Mouse (Mus musculus): ENCODE measurements around the gene Zgpat. TPM values are rescaled to one million over a fixed set of nuclear protein-coding genes. Genes with fewer than 3 reads are reported as not detected.

Zgpat gene
- polyA plus RNA-seq, 1 experiment from 2014 or later, result 67.7 TPM

Other genes starting within 250 kb of the Zgpat start
- gene Kcnq2, start 229.6 kb upstream of the Zgpat start, polyA plus RNA-seq (2014; fragmentation: Nextera tagmentation; extraction: Ambion mirVana), result 52.0 and 52.4 TPM in 2 replicates
- 12.7 and 14.1 TPM in 2 replicates for gene Eef1a2, start 207.9 kb upstream of the Zgpat start, polyA plus RNA-seq (2014; fragmentation: Nextera tagmentation; extraction: Ambion mirVana)
- 442 and 539 TPM in 2 replicates for gene Ppdpf, start 177.7 kb upstream of the Zgpat start, polyA plus RNA-seq (2014; fragmentation: Nextera tagmentation; extraction: Ambion mirVana)
- gene Ptk6, start 162.1 kb upstream of the Zgpat start, polyA plus RNA-seq (2014; fragmentation: Nextera tagmentation; extraction: Ambion mirVana), result not detected in 2 replicates
- 0.11 and 0.16 TPM in 2 replicates for gene Srms, start 151.7 kb upstream of the Zgpat start, polyA plus RNA-seq (2014; fragmentation: Nextera tagmentation; extraction: Ambion mirVana)
- 0.39 and 0.49 TPM in 2 replicates for gene Fndc11, start 144.9 kb upstream of the Zgpat start, polyA plus RNA-seq (2014; fragmentation: Nextera tagmentation; extraction: Ambion mirVana)
- 0.19 and 0.39 TPM in 2 replicates for gene Helz2, start 122.9 kb upstream of the Zgpat start, polyA plus RNA-seq (2014; fragmentation: Nextera tagmentation; extraction: Ambion mirVana)
- gene Gmeb2, start 76.9 kb upstream of the Zgpat start, polyA plus RNA-seq (2014; fragmentation: Nextera tagmentation; extraction: Ambion mirVana), result 15.7 and 19.5 TPM in 2 replicates
- gene Stmn3, start 50.4 kb upstream of the Zgpat start, polyA plus RNA-seq (2014; fragmentation: Nextera tagmentation; extraction: Ambion mirVana), result 1,182 and 1,543 TPM in 2 replicates
- gene Rtel1, start 45.2 kb upstream of the Zgpat start, polyA plus RNA-seq (2014; fragmentation: Nextera tagmentation; extraction: Ambion mirVana), result 40.3 and 46.9 TPM in 2 replicates
- gene Arfrp1, start 476 bp downstream of the Zgpat start, polyA plus RNA-seq (2014; fragmentation: Nextera tagmentation; extraction: Ambion mirVana), result 65.8 and 76.2 TPM in 2 replicates
- 43.7 and 50.1 TPM in 2 replicates for gene Lime1, start 15.2 kb downstream of the Zgpat start, polyA plus RNA-seq (2014; fragmentation: Nextera tagmentation; extraction: Ambion mirVana)
- gene Zbtb46, start 94.5 kb downstream of the Zgpat start, polyA plus RNA-seq (2014; fragmentation: Nextera tagmentation; extraction: Ambion mirVana), result 18.8 and 22.2 TPM in 2 replicates
- gene Abhd16b, start 128.3 kb downstream of the Zgpat start, polyA plus RNA-seq (2014; fragmentation: Nextera tagmentation; extraction: Ambion mirVana), result 0.12 TPM in 1 of 2 replicates, not detected in the other
- 102 and 112 TPM in 2 replicates for gene Tpd52l2, start 132.2 kb downstream of the Zgpat start, polyA plus RNA-seq (2014; fragmentation: Nextera tagmentation; extraction: Ambion mirVana)
- 189 and 233 TPM in 2 replicates for gene Dnajc5, start 155.6 kb downstream of the Zgpat start, polyA plus RNA-seq (2014; fragmentation: Nextera tagmentation; extraction: Ambion mirVana)
- gene Uckl1, start 220.0 kb downstream of the Zgpat start, polyA plus RNA-seq (2014; fragmentation: Nextera tagmentation; extraction: Ambion mirVana), result 61.0 and 65.6 TPM in 2 replicates
- 59.9 and 65.8 TPM in 2 replicates for gene Prpf6, start 226.9 kb downstream of the Zgpat start, polyA plus RNA-seq (2014; fragmentation: Nextera tagmentation; extraction: Ambion mirVana)
- 72.6 and 75.3 TPM in 2 replicates for gene Zfp512b, start 227.9 kb downstream of the Zgpat start, polyA plus RNA-seq (2014; fragmentation: Nextera tagmentation; extraction: Ambion mirVana)
- gene Samd10, start 234.3 kb downstream of the Zgpat start, polyA plus RNA-seq (2014; fragmentation: Nextera tagmentation; extraction: Ambion mirVana), result 215 and 245 TPM in 2 replicates